ENCODE assay signal across 23 mouse cellular contexts in genomic region chr5:118966901-118967300, GRCm38 (mm10).
DNase-seq lines count a peak whose midpoint lies in the region; ATAC-seq and TF ChIP-seq lines count a peak whose summit lies in the region.
"Had no signal": no experiment of that assay in that cellular context is flagged by ENCODE, and none has a peak within 500 bp of the region (broad histone marks: within the 10 kb centered on the region; RNA-seq: fewer than 3 reads in every experiment).

No protein-coding gene starts in this region.

- peak in 1 of 2 experiments; percentile 21 for DNase-seq in heart, adult 2 months
- no peak for DNase-seq in heart, postnatal 4 days
- no peak for DNase-seq in heart, postnatal 0 days (ENCODE audit: low spot score)
- DNase-seq in kidney, postnatal 0 days (ENCODE audit: low spot score) = no peak
- DNase-seq in R1 (ENCODE audit: low read depth, low spot score) = peak; percentile 99
- no peak for DNase-seq in urinary bladder, postnatal 25 days (ENCODE audit: low spot score)
- DNase-seq: adrenal gland, postnatal 14 days; cerebellum, adult 11-12 months; cerebellum, adult 9-11 months; cerebellum, postnatal 36 days; gastrocnemius, postnatal 25 days had no signal

- TF ChIP-seq POLR2A in heart, adult 2 months (IDR thresholded peaks at IDR 0.05; ENCODE audit: insufficient read depth, low read depth, low read length) = no peak

- H3K4me2 ChIP-seq in heart, postnatal 0 days (ENCODE audit: low read depth, low read length) = no peak overlapping the region
- H3K4me2 ChIP-seq in heart, embryonic 12.5 days = no peak overlapping the region
- no peak overlapping the region for H3K4me2 ChIP-seq in kidney, postnatal 0 days (ENCODE audit: low read length)
- H3K4me2 ChIP-seq in kidney, embryonic 15.5 days = no peak overlapping the region
- H3K4me2 ChIP-seq: embryonic facial prominence, embryonic 13.5 days; forebrain, embryonic 12.5 days; heart, embryonic 15.5 days; hindbrain, embryonic 14.5 days; intestine, embryonic 15.5 days had no signal

- peaks cover 10% of the 10 kb centered on the region for H3K4me1 ChIP-seq in heart, adult 2 months (ENCODE audit: control insufficient read depth, insufficient read depth, low read length)
- H3K4me1 ChIP-seq in heart, postnatal 0 days (ENCODE audit: control insufficient read depth, insufficient read depth) = no peaks in the 10 kb centered on the region
- peaks cover 3% of the 10 kb centered on the region; the same call in 1 of the 2 replicates for H3K4me1 ChIP-seq in heart, embryonic 12.5 days (replicated peaks)
- H3K4me1 ChIP-seq in kidney, postnatal 0 days (replicated peaks; ENCODE audit: insufficient read depth, low read length) = no peaks in the 10 kb centered on the region
- H3K4me1 ChIP-seq in kidney, embryonic 15.5 days = peaks cover 17% of the 10 kb centered on the region
- H3K4me1 ChIP-seq: embryonic facial prominence, embryonic 13.5 days; forebrain, embryonic 12.5 days; heart, embryonic 15.5 days; hindbrain, embryonic 10.5 days had no signal

- no peak overlapping the region for H3K9ac ChIP-seq in heart, adult 2 months (ENCODE audit: low read depth, low read length)
- H3K9ac ChIP-seq in heart, postnatal 0 days (replicated peaks; ENCODE audit: low read depth, low read length) = no peak overlapping the region
- H3K9ac ChIP-seq in heart, embryonic 12.5 days = no peak overlapping the region
- no peak overlapping the region for H3K9ac ChIP-seq in kidney, postnatal 0 days (ENCODE audit: low read depth, low read length)
- H3K9ac ChIP-seq in kidney, embryonic 15.5 days = no peak overlapping the region
- H3K9ac ChIP-seq: embryonic facial prominence, embryonic 13.5 days; forebrain, embryonic 12.5 days; heart, embryonic 15.5 days; hindbrain, embryonic 14.5 days; intestine, embryonic 15.5 days had no signal

- no peak for TF ChIP-seq EP300 in heart, adult 2 months (IDR thresholded peaks at IDR 0.05; ENCODE audit: insufficient read depth, low read depth, low read length)
- no peak for TF ChIP-seq EP300 in heart, postnatal 0 days (IDR thresholded peaks at IDR 0.05; ENCODE audit: low read depth)

- intact Hi-C loops in heart, adult 2 months (cut with DNase I) = loop anchor here (2.0 to 5.0 kb wide), 2 partner anchors 14 to 90 kb away; no protein-coding TSS in a partner anchor

- H3K27me3 ChIP-seq in heart, adult 2 months (ENCODE audit: control insufficient read depth, insufficient read depth, low read length) = no peaks in the 10 kb centered on the region
- H3K27me3 ChIP-seq in heart, postnatal 0 days (ENCODE audit: control insufficient read depth, insufficient read depth, low read length) = no peaks in the 10 kb centered on the region
- peaks cover 6% of the 10 kb centered on the region; the same call in 1 of the 2 replicates for H3K27me3 ChIP-seq in heart, embryonic 12.5 days (replicated peaks)
- H3K27me3 ChIP-seq in kidney, postnatal 0 days (ENCODE audit: insufficient read depth, low read length) = no peaks in the 10 kb centered on the region
- no peaks in the 10 kb centered on the region; the same call in 1 of the 2 replicates for H3K27me3 ChIP-seq in kidney, embryonic 15.5 days
- H3K27me3 ChIP-seq: CH12.LX; embryonic facial prominence, embryonic 13.5 days had no signal

- no peaks in the 10 kb centered on the region for H3K36me3 ChIP-seq in heart, adult 2 months (ENCODE audit: control insufficient read depth, insufficient read depth, low read length)
- H3K36me3 ChIP-seq in heart, postnatal 0 days (replicated peaks; ENCODE audit: control insufficient read depth, insufficient read depth, low read length) = no peaks in the 10 kb centered on the region
- H3K36me3 ChIP-seq in heart, embryonic 12.5 days = no peaks in the 10 kb centered on the region
- H3K36me3 ChIP-seq in kidney, postnatal 0 days (ENCODE audit: insufficient read depth, low read length) = no peaks in the 10 kb centered on the region
- no peaks in the 10 kb centered on the region for H3K36me3 ChIP-seq in kidney, embryonic 15.5 days
- H3K36me3 ChIP-seq: embryonic facial prominence, embryonic 13.5 days; forebrain, embryonic 12.5 days; G1E; heart, embryonic 15.5 days; hindbrain, embryonic 10.5 days; intestine, embryonic 15.5 days had no signal

- no peaks in the 10 kb centered on the region for H3K9me3 ChIP-seq in heart, postnatal 0 days (replicated peaks; ENCODE audit: control insufficient read depth, low read length)
- no peaks in the 10 kb centered on the region for H3K9me3 ChIP-seq in heart, embryonic 12.5 days (replicated peaks)
- no peaks in the 10 kb centered on the region for H3K9me3 ChIP-seq in kidney, postnatal 0 days (replicated peaks; ENCODE audit: low read length)
- no peaks in the 10 kb centered on the region for H3K9me3 ChIP-seq in kidney, embryonic 15.5 days (replicated peaks)
- H3K9me3 ChIP-seq: embryonic facial prominence, embryonic 13.5 days; forebrain, embryonic 12.5 days; heart, embryonic 15.5 days; hindbrain, embryonic 10.5 days; intestine, embryonic 15.5 days had no signal

- TF ChIP-seq CTCF in heart, adult 2 months (IDR thresholded peaks at IDR 0.05) = no peak
- TF ChIP-seq CTCF in heart, postnatal 0 days (IDR thresholded peaks at IDR 0.05; ENCODE audit: low read depth) = no peak
- TF ChIP-seq CTCF in kidney, postnatal 0 days (IDR thresholded peaks at IDR 0.05; ENCODE audit: low read depth) = no peak

- ATAC-seq in heart, postnatal 0 days (ENCODE audit: insufficient read depth, low read depth) = no peak
- no peak for ATAC-seq in heart, embryonic 12.5 days (ENCODE audit: insufficient number of reproducible peaks, low FRiP score)
- ATAC-seq in kidney, postnatal 0 days (replicated peaks; ENCODE audit: low FRiP score, low read depth) = no peak
- no peak for ATAC-seq in kidney, embryonic 15.5 days (replicated peaks; ENCODE audit: low FRiP score)
- ATAC-seq: activated CD4-positive, CD25-positive, alpha-beta regulatory T cell, adult 4 months; forebrain, embryonic 16.5 days had no signal

- peak overlapping the region; percentile 58 for H3K27ac ChIP-seq in heart, adult 2 months
- peak overlapping the region; percentile 31 for H3K27ac ChIP-seq in heart, postnatal 0 days (ENCODE audit: low read depth)
- no peak overlapping the region for H3K27ac ChIP-seq in heart, embryonic 12.5 days (ENCODE audit: poor library complexity, severe bottlenecking)
- peak overlapping the region; percentile 56; the same call in 1 of the 2 replicates for H3K27ac ChIP-seq in kidney, postnatal 0 days
- no peak overlapping the region for H3K27ac ChIP-seq in kidney, embryonic 15.5 days
- H3K27ac ChIP-seq: embryonic facial prominence, embryonic 13.5 days; forebrain, embryonic 12.5 days; heart, embryonic 15.5 days; hindbrain, embryonic 10.5 days; hindbrain, embryonic 14.5 days; intestine, embryonic 15.5 days had no signal

- H3K4me3 ChIP-seq in heart, adult 2 months = no peak overlapping the region
- no peak overlapping the region for H3K4me3 ChIP-seq in heart, postnatal 0 days (ENCODE audit: low read depth, low read length)
- no peak overlapping the region for H3K4me3 ChIP-seq in heart, embryonic 12.5 days
- no peak overlapping the region for H3K4me3 ChIP-seq in kidney, postnatal 0 days (replicated peaks; ENCODE audit: low read depth, low read length)
- no peak overlapping the region for H3K4me3 ChIP-seq in kidney, embryonic 15.5 days (replicated peaks)
- H3K4me3 ChIP-seq: embryonic facial prominence, embryonic 13.5 days; forebrain, embryonic 12.5 days; heart, embryonic 15.5 days; hindbrain, embryonic 10.5 days; intestine, embryonic 15.5 days had no signal

- no peaks in the 10 kb centered on the region for H3K79me2 ChIP-seq in heart, adult 2 months (replicated peaks; ENCODE audit: control insufficient read depth, insufficient read depth, low read length)

- WGBS in heart, adult 2 months = 38% methylated on average over 6 of the region's 6 CpGs
- 51% methylated on average over 6 of the region's 6 CpGs for WGBS in heart, postnatal 0 days
- WGBS in heart, embryonic 12.5 days = 65% methylated on average over 6 of the region's 6 CpGs
- 73% methylated on average over 6 of the region's 6 CpGs for WGBS in kidney, postnatal 0 days
- 74% methylated on average over 6 of the region's 6 CpGs for WGBS in kidney, embryonic 15.5 days

Comparison
In these comparisons a context has a peak if more than half of its experiments do, and no peak if none do; other contexts are left out.
1. H3K27ac ChIP-seq: peak in heart, adult 2 months (single experiment), heart, postnatal 0 days (single experiment) and kidney, postnatal 0 days (single experiment); none in heart, embryonic 12.5 days (single experiment) and kidney, embryonic 15.5 days (single experiment).